ENCODE assay signal across 8 mouse cellular contexts in the genomic region with DNA sequence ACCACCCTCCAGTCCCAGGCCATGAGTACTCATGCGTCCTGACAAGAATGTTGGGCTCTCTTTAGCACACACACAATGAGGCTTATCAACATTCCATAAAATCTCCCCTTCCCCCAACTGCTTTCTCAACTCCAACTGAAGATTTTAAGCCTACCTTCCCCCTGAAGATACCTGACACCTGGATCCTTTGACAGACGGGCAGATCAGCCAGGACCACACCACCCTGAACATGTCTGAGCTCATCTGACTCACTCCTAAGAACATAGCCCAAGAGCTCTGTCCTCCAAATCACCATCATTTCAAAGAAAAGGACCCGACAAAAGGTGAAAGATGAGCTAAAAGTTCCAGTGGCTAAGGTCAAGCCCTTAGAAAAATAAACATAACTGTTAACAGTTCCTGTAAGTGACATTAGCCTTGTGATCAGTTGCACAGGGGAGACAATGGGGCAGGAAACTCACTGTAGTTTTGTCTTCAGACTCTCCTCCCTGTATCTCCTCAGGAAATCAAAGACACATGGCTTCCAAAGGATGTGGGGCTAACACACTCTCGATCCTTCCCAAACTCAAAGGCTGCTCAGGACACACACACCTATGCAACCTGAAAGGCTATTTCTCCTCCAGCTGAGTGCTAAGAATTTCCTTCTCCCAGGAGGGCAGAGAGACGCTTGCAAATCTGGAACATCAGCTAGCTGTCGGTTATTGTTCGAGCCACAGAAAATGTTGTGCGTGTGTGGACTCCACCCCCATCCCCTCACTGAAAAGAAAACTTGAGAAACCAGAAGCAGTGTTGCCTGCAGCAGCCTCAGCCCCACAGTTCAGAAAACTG.
DNase-seq lines count a peak whose midpoint lies in the region; TF ChIP-seq lines count a peak whose summit lies in the region.
"Had no signal": no experiment of that assay in that cellular context is flagged by ENCODE, and none has a peak within 500 bp of the region (broad histone marks: within the 10 kb centered on the region; RNA-seq: fewer than 3 reads in every experiment).

No protein-coding gene starts in this region.

- peaks cover 84% of the 10 kb centered on the region for H3K36me3 ChIP-seq in E14TG2a.4 (ENCODE audit: insufficient read depth, low read length)

- TF ChIP-seq CTCF in E14TG2a.4 (conservative IDR thresholded peaks at IDR 0.05; ENCODE audit: low read length): no peak

- peak overlapping the region; percentile 52 for H3K4me3 ChIP-seq in E14TG2a.4 (replicated peaks; ENCODE audit: low read length)
- H3K4me3 ChIP-seq: megakaryocyte, embryonic 14.5 days had no signal

- no peaks in the 10 kb centered on the region for H3K9me3 ChIP-seq in E14TG2a.4 (ENCODE audit: low read length)

- no peaks in the 10 kb centered on the region for H3K27me3 ChIP-seq in E14TG2a.4 (ENCODE audit: insufficient read depth, low read length)
- H3K27me3 ChIP-seq: megakaryocyte, embryonic 14.5 days had no signal

- peaks cover 93% of the 10 kb centered on the region for H3K4me1 ChIP-seq in E14TG2a.4 (replicated peaks; ENCODE audit: low read depth, low read length)

- DNase-seq in kidney, adult 9 months: peak; percentile 40
- DNase-seq in kidney, postnatal 4 days: no peak
- peak; percentile 52 for DNase-seq in ES-CJ7 (ENCODE audit: low read depth, low spot score)
- peak; percentile 59 for DNase-seq in induced T-regulatory cell, adult 2 months (ENCODE audit: low read depth)
- DNase-seq in ovary, adult 18-20 months (ENCODE audit: low spot score): no peak
- DNase-seq in layer of hippocampus, adult 9-11 months: no peak

Comparison
In these comparisons a context has a peak if more than half of its experiments do, and no peak if none do; other contexts are left out.
1. DNase-seq: peak in kidney, adult 9 months (single experiment), ES-CJ7 (single experiment) and induced T-regulatory cell, adult 2 months (single experiment); none in kidney, postnatal 4 days (0 of 2), ovary, adult 18-20 months (single experiment) and layer of hippocampus, adult 9-11 months (single experiment).